Mouse (Mus musculus): ENCODE measurements around the gene Neb.

The Neb gene

GRCm38 (mm10) chr2:52306635-52307034, 71.6 kb downstream of the Neb start:
- no peak for DNase-seq (ENCODE audit: low spot score)

GRCm38 (mm10) chr2:52304554-52304953, 73.7 kb downstream of the Neb start:
- DNase-seq (ENCODE audit: low spot score): no peak

- peak; percentile 25 for DNase-seq (ENCODE audit: low spot score)
These were observed 74.9 kb downstream of the Neb start for GRCm38 (mm10) chr2:52303405-52303804.

DNA sequence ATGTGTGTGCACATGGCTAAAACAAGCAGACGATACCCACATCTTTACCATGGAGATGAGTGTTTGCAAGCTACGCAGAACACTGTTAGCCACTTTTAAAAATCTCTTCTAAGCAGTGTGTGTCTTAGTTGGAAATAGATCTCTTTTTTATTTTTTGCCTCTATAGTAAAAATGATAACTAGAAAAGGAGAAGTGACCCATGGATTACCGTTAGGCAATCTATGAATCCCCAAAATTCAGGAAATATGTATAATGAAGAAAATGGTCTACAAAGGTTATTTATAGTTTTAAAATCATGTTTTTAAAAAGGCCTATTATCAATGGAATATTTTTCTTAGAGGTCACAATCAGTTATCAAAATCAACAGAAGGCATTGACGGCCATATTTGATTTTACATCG, 80.3 kb downstream of the Neb start:
- no peak for DNase-seq (ENCODE audit: low spot score)

- no peak for DNase-seq (ENCODE audit: low spot score)
These were observed 81.5 kb downstream of the Neb start for GRCm38 (mm10) chr2:52296779-52297178.

- DNase-seq (ENCODE audit: low spot score): no peak
These were observed 90.8 kb downstream of the Neb start for GRCm38 (mm10) chr2:52287436-52287835.

GRCm38 (mm10) chr2:52286421-52286820, 91.9 kb downstream of the Neb start:
- no peak for DNase-seq (ENCODE audit: low spot score)

GRCm38 (mm10) chr2:52272146-52272545, 106.1 kb downstream of the Neb start:
- no peak for DNase-seq (ENCODE audit: low spot score)

GRCm38 (mm10) chr2:52270911-52271310, 107.4 kb downstream of the Neb start:
- no peak for DNase-seq (ENCODE audit: low spot score)

GRCm38 (mm10) chr2:52262149-52262548, 116.1 kb downstream of the Neb start:
- peak; percentile 77 for DNase-seq (ENCODE audit: low spot score)

- no peak for DNase-seq (ENCODE audit: low spot score)
These were observed 126.2 kb downstream of the Neb start for GRCm38 (mm10) chr2:52252037-52252436.

- DNase-seq (ENCODE audit: low spot score): no peak
These were observed 129.9 kb downstream of the Neb start for GRCm38 (mm10) chr2:52248316-52248826.

DNA sequence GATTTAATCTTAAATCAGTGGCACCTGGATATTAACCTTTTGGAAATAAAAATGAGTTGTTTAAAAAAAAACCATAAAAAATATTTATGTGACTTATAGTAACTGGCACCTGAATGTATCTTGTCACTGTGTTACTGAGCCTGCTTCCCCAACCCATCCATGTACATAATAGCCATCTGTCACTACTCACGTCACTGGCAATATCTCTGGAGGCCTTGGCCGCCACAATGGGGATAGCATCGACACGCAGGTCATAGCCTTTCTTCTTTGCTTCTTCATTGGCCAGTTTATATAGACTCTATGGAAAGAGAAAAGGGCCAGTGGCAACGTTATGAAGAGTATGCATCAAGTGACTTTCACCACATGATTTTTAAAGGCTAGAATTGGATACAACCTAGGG, 133.2 kb downstream of the Neb start:
- no peak for DNase-seq (ENCODE audit: low spot score)

- no peak for DNase-seq (ENCODE audit: low spot score)
These were observed 135.6 kb downstream of the Neb start for GRCm38 (mm10) chr2:52242691-52243090.

DNA sequence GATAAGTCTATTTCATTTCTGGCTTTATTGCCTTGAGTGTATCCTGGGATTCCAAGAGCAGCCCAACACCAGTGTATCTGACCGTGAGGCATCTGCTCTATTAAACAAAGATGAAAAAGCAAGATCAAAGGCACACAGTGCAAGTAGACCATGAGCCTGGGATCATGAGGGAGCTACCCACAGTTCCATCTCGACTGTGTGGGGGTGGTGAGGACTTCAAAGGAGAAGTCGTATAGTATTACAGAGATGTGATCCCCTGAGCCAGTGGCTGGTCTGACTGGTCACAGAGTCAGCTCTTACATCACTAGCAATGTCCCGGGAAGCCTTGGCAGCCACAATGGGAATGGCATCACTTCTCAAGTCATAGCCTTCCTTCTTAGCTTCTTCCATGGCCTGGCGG, 140.4 kb downstream of the Neb start:
- no peak for DNase-seq (ENCODE audit: low spot score)

- DNase-seq (ENCODE audit: low spot score): peak; percentile 10
These were observed 150.7 kb downstream of the Neb start for GRCm38 (mm10) chr2:52227584-52227983.

GRCm38 (mm10) chr2:52224366-52224765, 153.9 kb downstream of the Neb start:
- no peak for DNase-seq (ENCODE audit: low spot score)

DNA sequence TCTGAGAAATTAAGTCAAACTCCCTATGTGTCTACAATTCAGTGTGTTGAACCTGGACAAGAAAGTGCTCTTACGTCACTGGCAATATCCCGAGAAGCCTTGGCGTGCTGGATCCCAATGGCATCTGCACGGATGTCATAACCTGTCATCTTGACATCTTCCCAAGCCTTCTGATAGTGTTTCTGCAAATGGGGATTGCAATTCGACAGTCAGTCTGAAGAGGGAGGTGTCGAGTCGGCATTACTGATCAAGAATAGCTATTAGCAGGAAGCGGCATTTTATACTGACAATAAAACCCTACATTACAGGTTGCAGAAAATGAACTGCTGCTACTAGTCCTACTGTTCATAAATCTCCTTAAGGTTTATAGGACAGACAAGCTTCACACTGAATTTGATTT, 158.2 kb downstream of the Neb start:
- peak; percentile 30 for DNase-seq (ENCODE audit: low spot score)

GRCm38 (mm10) chr2:52215945-52216344, 162.3 kb downstream of the Neb start:
- no peak for DNase-seq (ENCODE audit: low spot score)

- no peak for DNase-seq (ENCODE audit: low spot score)
These were observed 165.7 kb downstream of the Neb start for GRCm38 (mm10) chr2:52212561-52212961.

- DNase-seq (ENCODE audit: low spot score): no peak
These were observed 166.8 kb downstream of the Neb start for GRCm38 (mm10) chr2:52211358-52211899.

- DNase-seq (ENCODE audit: low spot score): no peak
These were observed 167.6 kb downstream of the Neb start for GRCm38 (mm10) chr2:52210685-52211084.

- no peak for DNase-seq (ENCODE audit: low spot score)
These were observed 173.3 kb downstream of the Neb start for GRCm38 (mm10) chr2:52204992-52205391.

GRCm38 (mm10) chr2:52193629-52194028, 184.6 kb downstream of the Neb start:
- DNase-seq (ENCODE audit: low spot score): no peak

DNA sequence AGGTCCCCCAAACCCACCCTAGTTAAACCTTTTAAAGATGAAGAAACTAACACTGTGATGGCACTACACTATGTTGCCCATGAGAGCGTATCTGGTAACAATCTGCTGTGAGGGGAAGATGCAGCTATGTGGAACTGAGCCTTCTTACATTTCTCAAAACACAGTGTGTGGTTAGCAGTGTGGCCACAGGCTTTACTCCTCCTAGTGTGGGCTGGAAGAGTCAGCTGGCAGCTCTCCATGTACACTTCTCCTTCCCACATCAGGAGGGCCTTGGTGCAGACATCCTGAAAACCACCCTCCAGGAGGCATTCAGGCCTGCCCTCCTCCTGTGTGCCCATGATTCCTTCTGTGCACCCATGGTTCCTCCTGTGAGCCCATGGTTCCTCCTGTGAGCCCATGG, 198.6 kb downstream of the Neb start:
- no peak for DNase-seq (ENCODE audit: low spot score)
